ENCODE assay signal across 18 mouse cellular contexts in the genomic region with DNA sequence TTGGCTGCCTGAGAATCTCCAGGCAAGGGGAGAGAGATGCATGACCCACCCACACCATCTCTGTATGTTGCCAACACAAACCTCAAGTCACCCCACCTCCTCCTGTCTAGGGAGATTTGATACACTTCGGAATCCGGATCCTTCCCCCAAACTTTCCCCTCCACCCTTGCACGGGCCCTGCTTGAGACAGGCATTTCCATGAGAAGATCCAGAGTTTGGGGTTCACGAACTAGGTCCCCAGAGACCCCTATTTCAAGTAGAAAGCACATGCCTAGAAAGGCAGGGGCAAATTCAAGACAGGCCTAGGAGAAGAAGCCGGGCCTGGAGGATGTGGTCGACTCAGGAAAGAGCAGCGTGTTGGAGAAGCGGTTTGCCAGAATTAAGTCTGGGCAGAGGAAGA.
A peak's percentile ranks its signal among the peaks of the same experiment; 100 is the strongest.
DNase-seq lines count a peak whose midpoint lies in the region; ATAC-seq lines count a peak whose summit lies in the region.
"Had no signal": no experiment of that assay in that cellular context is flagged by ENCODE, and none has a peak within 500 bp of the region (broad histone marks: within the 10 kb centered on the region; RNA-seq: fewer than 3 reads in every experiment).

No protein-coding gene starts in this region.

- H3K9me3 ChIP-seq in kidney, embryonic 14.5 days (ENCODE audit: control insufficient read depth, low read length) = peaks cover 6% of the 10 kb centered on the region; the same call in 1 of the 2 replicates
- H3K9me3 ChIP-seq in embryonic facial prominence, embryonic 10.5 days = peaks cover 13% of the 10 kb centered on the region; the same call in 1 of the 2 replicates
- no peaks in the 10 kb centered on the region for H3K9me3 ChIP-seq in limb, embryonic 11.5 days (ENCODE audit: control insufficient read depth, low read length)
- H3K9me3 ChIP-seq: intestine, embryonic 15.5 days had no signal

- H3K4me1 ChIP-seq in kidney, embryonic 14.5 days (ENCODE audit: control insufficient read depth, insufficient read depth, low read length) = no peaks in the 10 kb centered on the region
- peaks cover 56% of the 10 kb centered on the region for H3K4me1 ChIP-seq in embryonic facial prominence, embryonic 10.5 days
- H3K4me1 ChIP-seq in limb, embryonic 11.5 days (ENCODE audit: control insufficient read depth, insufficient read depth, low read length) = peaks cover 13% of the 10 kb centered on the region
- H3K4me1 ChIP-seq: megakaryocyte, embryonic 14.5 days had no signal

- ATAC-seq in kidney, embryonic 14.5 days (ENCODE audit: low FRiP score, low TSS enrichment) = no peak
- no peak for ATAC-seq in limb, embryonic 11.5 days (ENCODE audit: insufficient number of reproducible peaks, low FRiP score, low TSS enrichment, low read depth)
- ATAC-seq: forebrain, embryonic 13.5 days; intestine, embryonic 15.5 days had no signal

- no peaks in the 10 kb centered on the region for H3K27me3 ChIP-seq in kidney, embryonic 14.5 days (ENCODE audit: control insufficient read depth, insufficient read depth, low read length)
- H3K27me3 ChIP-seq in embryonic facial prominence, embryonic 10.5 days (replicated peaks; ENCODE audit: low read depth, poor library complexity, severe bottlenecking) = no peaks in the 10 kb centered on the region
- H3K27me3 ChIP-seq in limb, embryonic 11.5 days (ENCODE audit: control insufficient read depth, insufficient read depth, low read length) = no peaks in the 10 kb centered on the region
- H3K27me3 ChIP-seq: forebrain, embryonic 13.5 days; heart, embryonic 13.5 days; intestine, embryonic 15.5 days had no signal

- H3K9ac ChIP-seq in kidney, embryonic 14.5 days (ENCODE audit: low read depth, low read length) = no peak overlapping the region
- H3K9ac ChIP-seq in limb, embryonic 11.5 days (ENCODE audit: low read length) = no peak overlapping the region
- H3K9ac ChIP-seq: forebrain, embryonic 13.5 days; heart, embryonic 13.5 days; intestine, embryonic 15.5 days had no signal

- H3K4me3 ChIP-seq in kidney, embryonic 14.5 days (ENCODE audit: low read length) = no peak overlapping the region
- H3K4me3 ChIP-seq in embryonic facial prominence, embryonic 10.5 days = no peak overlapping the region
- H3K4me3 ChIP-seq in limb, embryonic 11.5 days (ENCODE audit: low read depth, low read length) = no peak overlapping the region
- H3K4me3 ChIP-seq: forebrain, embryonic 13.5 days; heart, embryonic 13.5 days; intestine, embryonic 15.5 days; layer of hippocampus, adult 2 months; megakaryocyte, embryonic 14.5 days had no signal

- 68% methylated on average over 8 of the region's 8 CpGs for WGBS in kidney, embryonic 14.5 days
- 77% methylated on average over 8 of the region's 8 CpGs for WGBS in embryonic facial prominence, embryonic 10.5 days
- WGBS in limb, embryonic 11.5 days = 86% methylated on average over 8 of the region's 8 CpGs

- no peak overlapping the region for H3K4me2 ChIP-seq in kidney, embryonic 14.5 days (replicated peaks; ENCODE audit: low read depth, low read length)
- no peak overlapping the region for H3K4me2 ChIP-seq in limb, embryonic 11.5 days (ENCODE audit: low read depth, severe bottlenecking)
- H3K4me2 ChIP-seq: forebrain, embryonic 13.5 days; heart, embryonic 13.5 days; intestine, embryonic 15.5 days had no signal

- H3K36me3 ChIP-seq in kidney, embryonic 14.5 days (ENCODE audit: control insufficient read depth, insufficient read depth, low read length) = no peaks in the 10 kb centered on the region
- no peaks in the 10 kb centered on the region for H3K36me3 ChIP-seq in embryonic facial prominence, embryonic 10.5 days (replicated peaks)
- no peaks in the 10 kb centered on the region for H3K36me3 ChIP-seq in limb, embryonic 11.5 days (ENCODE audit: control insufficient read depth, insufficient read depth, low read length)
- H3K36me3 ChIP-seq: heart, embryonic 13.5 days; intestine, embryonic 15.5 days had no signal

- DNase-seq in kidney, postnatal 36 days = no peak
- DNase-seq in NIH3T3 (ENCODE audit: low read depth) = peak; percentile 54
- no peak for DNase-seq in embryonic facial prominence, embryonic 10.5 days (ENCODE audit: low spot score)
- no peak for DNase-seq in limb, embryonic 11.5 days (ENCODE audit: low spot score)
- DNase-seq in adrenal gland, adult 2 months = no peak
- DNase-seq in spleen, postnatal 10 days (ENCODE audit: low spot score in 2 of 2) = no peak
- DNase-seq: cerebellum, adult 8-10 months; gastrocnemius, postnatal 25 days; heart, postnatal 36 days; left cerebral cortex, postnatal 4 days; lung, postnatal 14 days; thymus, adult 18-20 months had no signal

- H3K27ac ChIP-seq in kidney, embryonic 14.5 days (ENCODE audit: low read depth, low read length) = peak overlapping the region; percentile 1; the same call in 1 of the 2 replicates
- peak overlapping the region; percentile 76 for H3K27ac ChIP-seq in embryonic facial prominence, embryonic 10.5 days (replicated peaks)
- H3K27ac ChIP-seq in limb, embryonic 11.5 days (replicated peaks; ENCODE audit: low read depth, low read length) = 0 out of 2 replicates have a peak overlapping the region, but pooled peaks have one; percentile 50
- H3K27ac ChIP-seq: forebrain, embryonic 13.5 days; heart, embryonic 13.5 days; intestine, embryonic 15.5 days; layer of hippocampus, adult 2 months had no signal

Comparison
In these comparisons a context has a peak if more than half of its experiments do, and no peak if none do; other contexts are left out.
1. H3K27ac ChIP-seq: peak in every context shown above with its lines; median percentile 76 in embryonic facial prominence, embryonic 10.5 days; 50 in limb, embryonic 11.5 days; 1 in kidney, embryonic 14.5 days.